Mouse (Mus musculus): ENCODE results near the gene Usp20.

Gene Usp20

GRCm38 (mm10) chr2:30985111-30986020, 3.3 kb downstream of the Usp20 start:
- DNase-seq (ENCODE audit: low spot score), result no peak

DNA sequence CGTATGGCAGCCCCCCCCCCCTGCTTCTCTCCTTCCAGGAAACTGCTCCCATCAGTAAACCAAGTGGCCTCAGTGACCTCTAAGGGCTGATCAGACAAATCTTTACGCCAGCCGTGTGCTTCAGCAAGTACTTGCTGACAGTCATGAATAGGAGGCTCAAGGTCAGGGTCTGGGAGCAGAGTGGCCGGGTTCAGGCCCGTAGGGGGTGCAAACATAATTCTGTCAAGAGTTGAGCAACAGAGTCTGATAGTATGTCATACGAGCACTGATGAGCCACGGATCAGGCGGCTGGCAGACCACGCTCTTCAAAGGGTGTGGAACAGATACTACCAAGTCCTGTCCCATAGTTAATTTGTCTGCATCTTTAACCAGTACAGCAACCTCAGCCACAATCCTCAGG, 8.1 kb downstream of the Usp20 start:
- DNase-seq (ENCODE audit: low spot score), result no peak

DNA sequence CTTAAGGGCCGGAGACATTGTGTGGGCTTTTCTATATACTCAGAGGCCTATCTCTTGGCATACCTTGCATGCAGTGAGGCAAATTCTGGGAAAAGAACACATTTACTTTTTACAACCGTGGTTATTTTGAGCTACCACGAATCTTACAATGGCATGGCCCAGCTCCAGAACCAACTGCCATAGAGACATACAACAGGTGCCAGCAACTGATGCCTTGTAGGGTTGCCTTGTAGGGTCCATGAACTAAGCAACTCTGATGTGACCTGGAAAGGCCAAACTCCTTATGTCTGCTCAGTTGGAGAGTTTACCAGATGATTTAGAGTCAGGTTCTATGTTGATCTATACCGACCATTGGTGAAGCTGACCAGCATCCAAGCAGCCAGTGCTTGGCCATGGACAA, 12.8 kb downstream of the Usp20 start:
- no peak for DNase-seq (ENCODE audit: low spot score)

DNA sequence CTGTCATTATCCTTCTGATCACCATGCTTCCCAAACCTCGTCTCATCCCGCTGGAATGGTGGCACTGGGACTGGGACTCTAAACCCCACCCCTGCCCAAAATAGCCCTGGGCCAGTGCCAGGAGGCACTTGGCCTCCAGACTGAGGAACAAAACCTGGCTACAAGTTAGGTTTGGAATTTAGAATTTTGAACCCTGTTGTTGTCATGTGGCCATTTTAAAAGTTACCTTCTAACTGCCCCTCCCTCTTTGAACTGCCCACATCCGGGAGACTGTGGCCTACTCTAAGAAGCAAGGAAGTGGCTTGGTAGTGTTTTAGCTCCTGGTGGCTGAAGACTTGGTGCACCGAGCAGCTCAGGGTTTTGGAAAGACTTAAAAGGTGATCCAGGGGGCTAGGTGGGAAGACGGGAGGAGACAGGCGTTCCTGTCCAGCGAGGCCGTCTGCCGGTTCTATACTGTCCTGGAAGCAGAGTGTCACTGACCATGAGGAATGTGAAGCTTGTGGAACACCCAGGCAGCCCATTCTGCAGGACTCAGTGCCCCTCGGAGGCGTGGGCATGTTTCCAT, 13.4 kb downstream of the Usp20 start:
- DNase-seq (ENCODE audit: low spot score), result no peak

DNA sequence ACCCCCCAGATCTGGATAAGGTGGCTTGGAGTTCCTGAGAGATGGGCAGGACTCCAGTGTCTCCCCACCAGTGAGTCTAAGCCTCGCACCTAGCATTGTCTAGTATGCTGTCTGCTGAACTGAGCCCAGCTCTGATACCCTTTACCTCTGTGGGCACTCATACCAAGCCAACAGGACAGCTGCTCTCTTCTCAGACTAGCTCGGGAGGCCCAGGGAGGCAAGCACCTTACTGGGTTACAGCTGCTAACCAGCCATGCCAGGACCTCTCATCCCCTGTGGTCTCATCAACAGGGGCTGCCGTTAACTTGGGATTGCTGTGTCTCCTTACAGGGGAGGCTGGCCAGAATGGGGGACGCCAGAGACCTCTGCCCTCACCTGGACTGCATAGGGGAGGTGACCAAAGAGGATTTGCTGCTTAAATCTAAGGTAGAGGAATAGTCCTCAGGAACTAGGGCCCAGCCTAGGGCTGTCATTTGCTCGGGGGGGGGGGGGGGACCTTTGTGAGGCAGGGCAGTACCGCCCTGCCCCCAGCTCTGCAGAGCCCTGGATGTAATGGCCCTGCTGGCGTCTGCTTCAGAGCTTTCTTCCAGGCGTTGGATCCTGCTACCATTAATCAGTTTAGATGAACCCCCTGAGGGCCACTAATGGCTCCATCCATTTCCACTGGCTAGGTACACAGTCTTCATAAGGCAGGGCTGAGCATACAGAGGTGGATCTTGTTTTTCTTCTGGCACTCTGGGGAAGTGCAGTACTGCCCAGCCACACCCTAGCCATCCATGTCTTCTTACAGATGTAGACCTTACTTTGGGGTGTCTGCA, 16.6 kb downstream of the Usp20 start:
- DNase-seq (ENCODE audit: low spot score), result no peak

DNA sequence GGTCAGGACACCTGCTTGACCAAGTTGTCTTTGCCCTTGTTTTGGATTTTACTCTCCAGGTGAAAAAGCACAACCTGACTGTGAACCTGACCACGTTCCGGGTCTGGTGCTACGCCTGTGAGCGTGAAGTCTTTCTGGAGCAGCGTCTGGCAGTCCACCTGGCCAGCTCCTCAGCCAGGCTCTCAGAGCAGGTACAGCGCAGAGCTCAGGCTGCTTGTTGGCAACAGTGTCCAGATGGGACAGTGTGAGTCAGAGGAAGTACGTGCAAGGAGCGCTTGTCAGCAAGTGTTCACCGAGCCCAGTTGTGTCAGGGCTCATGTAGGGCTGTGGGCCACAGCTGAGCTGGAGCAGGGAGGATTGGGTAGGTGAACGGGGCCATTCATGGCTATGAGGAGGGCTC, 20.8 kb downstream of the Usp20 start:
- DNase-seq (ENCODE audit: low spot score), result no peak

DNA sequence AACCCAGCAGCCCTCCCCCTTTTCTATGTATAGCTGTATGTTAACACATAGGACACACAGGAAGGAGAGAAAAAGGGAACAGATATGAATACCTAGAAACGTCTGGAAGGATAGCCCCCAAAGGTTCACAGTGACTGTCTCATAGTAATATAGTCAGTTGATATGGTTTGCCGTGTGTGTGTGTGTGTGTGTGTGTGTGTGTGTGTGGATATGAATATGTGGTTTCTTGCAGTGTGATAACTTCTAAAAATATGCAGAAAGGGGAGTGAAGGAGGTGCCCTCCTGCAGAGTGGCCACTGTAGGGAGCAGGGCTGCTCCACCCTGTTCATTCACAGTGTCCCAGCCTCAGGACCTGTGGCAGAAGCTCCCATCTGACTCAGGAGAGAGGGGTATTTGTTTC, 23.4 kb downstream of the Usp20 start:
- DNase-seq (ENCODE audit: low spot score), result no peak

GRCm38 (mm10) chr2:31006434-31006833, 24.4 kb downstream of the Usp20 start:
- DNase-seq (ENCODE audit: low spot score), result no peak

- DNase-seq (ENCODE audit: low spot score), result no peak
These were observed 25.1 kb downstream of the Usp20 start for GRCm38 (mm10) chr2:31007208-31007607.

DNA sequence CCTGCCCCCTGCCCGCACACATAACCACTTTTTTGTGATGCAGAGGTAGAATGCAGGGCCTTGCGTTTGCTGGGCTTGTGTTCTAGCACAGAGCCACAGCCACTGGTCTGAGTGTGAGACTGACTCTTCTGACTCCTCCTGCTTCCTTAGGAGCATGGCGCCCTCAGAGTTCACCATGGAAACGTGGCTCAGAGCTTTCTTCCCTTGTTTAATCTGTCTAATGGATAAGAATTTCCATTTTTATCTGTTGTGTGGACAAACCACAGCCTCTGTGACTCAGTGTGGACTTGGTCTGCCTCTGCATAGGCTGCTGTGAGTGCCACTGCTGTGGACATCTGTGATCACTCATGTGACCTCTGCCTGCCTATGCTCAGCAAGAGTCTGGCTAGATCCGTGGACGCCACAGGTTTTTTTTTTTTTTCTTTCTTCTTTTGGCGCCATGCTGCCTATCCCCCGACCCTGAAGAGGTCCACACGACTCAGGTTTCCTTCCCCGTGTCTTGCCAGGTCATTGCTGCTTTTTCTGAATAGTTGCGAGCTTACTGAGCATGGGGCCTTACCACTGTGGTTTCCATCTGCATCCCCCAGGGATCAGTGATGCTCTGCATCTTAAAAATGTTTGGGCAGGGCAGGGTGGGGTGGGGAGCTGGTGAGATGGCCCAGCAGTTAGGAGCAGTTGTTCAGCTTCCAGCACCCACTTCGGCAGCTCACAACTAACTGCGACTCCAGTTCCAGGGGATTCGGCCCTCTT, 31.5 kb downstream of the Usp20 start:
- DNase-seq (ENCODE audit: low spot score), result no peak

- no peak for DNase-seq (ENCODE audit: low spot score)
These were observed 35.7 kb downstream of the Usp20 start for GRCm38 (mm10) chr2:31017625-31018317.

GRCm38 (mm10) chr2:31018519-31018918, 36.4 kb downstream of the Usp20 start:
- DNase-seq (ENCODE audit: low spot score), result no peak

DNA sequence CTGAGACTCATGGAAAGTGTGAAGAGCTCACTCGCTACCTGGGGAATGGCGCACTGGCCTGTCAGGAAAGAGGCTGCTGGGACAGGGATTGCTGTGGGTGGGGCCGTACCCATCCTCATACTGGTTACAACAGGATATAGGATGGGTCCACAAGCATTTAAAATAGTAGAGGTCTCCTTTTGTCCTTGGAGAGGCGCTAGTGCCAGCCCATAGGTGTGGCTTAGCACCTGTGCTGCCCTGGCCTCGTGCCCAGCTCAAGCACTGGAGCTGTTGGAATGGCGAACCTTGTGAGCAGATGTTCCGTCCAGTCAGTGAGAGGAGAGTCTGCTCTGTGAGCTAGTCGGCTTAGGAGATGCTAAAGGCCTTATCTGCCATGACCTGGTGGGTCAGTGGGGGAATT, 36.9 kb downstream of the Usp20 start:
- DNase-seq (ENCODE audit: low spot score), result no peak

GRCm38 (mm10) chr2:31020202-31020601, 38.1 kb downstream of the Usp20 start:
- no peak for DNase-seq (ENCODE audit: low spot score)

DNA sequence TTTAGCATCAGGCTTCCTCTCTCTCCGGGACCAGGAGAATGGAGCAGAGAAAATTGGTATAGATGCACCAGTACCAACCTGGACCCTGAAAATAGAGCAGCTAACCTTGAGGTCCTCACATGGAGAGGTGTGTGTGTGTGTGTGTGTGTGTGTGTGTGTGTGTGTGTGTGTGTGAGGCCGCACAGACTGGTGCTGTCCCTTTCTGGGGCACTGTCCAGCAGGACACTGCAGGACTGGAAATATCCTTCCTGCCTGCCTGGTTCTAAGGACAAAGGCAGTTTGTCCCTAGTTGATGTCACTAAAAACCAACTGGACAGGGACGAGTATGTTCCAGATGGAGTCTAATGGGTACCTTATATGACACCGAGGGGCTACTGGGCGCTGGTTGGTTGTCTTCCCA, 41.9 kb downstream of the Usp20 start:
- no peak for DNase-seq (ENCODE audit: low spot score)

- DNase-seq (ENCODE audit: low spot score), result peak; percentile 66
These were observed 42.7 kb downstream of the Usp20 start for GRCm38 (mm10) chr2:31024618-31025370.

DNA sequence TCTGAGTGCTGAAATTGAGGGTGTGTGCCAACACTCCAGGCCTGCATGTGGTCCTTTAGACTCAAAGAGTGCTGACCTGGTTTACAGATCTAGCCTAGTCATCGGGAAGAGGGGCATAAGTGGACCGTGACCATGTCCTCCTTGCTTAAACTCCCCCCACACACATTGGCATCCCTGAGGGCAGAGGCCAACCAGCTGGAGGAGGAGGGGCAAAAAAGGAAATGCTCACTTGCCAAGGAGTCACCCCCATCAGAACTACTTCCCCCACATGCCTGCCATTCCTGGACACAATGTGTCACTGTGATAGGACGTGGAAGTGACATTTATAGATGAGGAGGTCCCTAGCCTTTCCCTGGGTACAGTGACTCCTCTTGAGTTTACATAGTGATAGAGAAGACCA, 43.4 kb downstream of the Usp20 start:
- DNase-seq (ENCODE audit: low spot score), result no peak

DNA sequence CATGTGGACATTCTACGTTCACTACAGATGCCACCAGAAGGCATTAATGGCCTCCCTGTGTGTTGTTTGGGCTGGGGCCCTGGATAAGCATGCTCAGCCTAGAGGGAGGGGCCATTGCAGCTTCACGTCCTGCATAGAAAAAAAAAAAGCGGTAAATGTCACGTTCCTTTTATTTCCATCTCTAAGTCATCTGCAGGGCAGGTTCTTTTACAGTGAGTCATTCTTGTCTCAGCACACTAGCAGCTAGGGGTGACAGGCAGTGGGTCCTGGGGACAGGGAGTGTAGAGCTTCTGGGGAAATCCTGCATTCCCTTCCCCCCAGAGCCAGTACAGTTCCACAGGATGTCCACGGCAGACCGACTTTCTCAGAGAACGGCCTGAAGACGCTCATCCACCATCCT, 44.6 kb downstream of the Usp20 start:
- no peak for DNase-seq (ENCODE audit: low spot score)

DNA sequence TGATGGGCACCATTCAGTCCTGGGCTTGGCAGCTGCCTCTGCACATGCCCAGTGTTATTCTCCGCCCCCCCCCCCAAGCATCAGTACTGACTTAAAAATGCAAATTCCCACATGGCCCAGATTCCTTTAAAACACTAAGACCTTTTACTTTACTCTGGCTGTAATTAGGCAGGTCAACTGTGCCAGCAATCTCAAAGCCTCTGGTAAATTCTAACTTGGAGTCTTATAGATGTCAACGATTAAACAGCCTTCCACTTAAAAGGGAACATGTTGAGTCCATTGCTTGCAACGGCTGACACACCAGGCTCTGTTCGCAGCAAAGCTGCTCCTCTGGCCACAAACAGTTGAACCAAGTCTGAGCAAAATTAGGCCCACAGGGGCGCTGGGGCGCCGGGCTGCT, 49.9 kb downstream of the Usp20 start:
- DNase-seq (ENCODE audit: low spot score), result no peak

DNA sequence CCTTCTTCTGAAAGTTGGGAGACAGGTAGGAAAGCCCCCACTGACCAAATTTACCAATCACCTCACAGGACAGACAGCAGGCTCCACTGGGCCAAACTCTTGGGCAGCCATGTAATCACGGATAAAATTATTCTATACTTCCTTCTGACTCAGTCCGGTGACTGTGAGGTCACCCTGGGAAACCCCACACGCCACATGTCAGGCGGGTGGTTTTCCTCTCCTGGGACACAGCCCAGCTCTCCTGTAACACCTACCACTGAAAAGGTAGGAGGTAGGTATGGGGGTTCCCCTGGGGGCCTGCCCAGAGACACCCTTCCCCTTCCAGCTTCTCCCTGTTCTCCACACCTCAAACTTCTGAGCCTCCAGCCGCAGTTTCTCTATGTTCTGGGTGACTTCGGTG, 54.7 kb downstream of the Usp20 start:
- DNase-seq (ENCODE audit: low spot score), result no peak

DNA sequence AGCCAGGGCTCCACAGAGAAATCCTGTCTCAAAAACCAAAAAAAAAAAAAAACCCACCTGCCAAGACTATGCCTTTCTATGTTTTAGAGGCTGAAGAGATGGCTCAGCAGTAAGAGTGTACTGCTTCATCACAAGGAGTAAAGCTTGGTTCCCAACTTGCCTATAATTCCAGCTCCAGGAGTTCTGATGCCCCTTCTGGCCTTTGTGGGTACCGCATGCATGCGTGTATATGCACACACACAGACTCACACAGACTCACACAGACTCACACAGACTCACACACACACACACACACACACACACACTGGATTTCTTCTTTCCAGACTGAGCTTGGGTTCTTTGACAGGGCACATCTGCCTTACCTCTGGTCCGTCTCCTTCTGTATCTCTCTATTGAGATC, 58.0 kb downstream of the Usp20 start:
- DNase-seq (ENCODE audit: low spot score), result no peak
